Mouse (Mus musculus): ENCODE data around the gene Cd83.

GRCm38 (mm10) chr13:43795334-43795733 is 10.8 kb downstream of the Cd83 start:
- TF ChIP-seq HCFC1 (IDR thresholded peaks at IDR 0.05; ENCODE audit: borderline replicate concordance, insufficient read depth, low read length) (no peak), ZNF384 (IDR thresholded peaks at IDR 0.05; ENCODE audit: low read depth, low read length) (no peak)

All from ES-E14 (cell line).